Mouse (Mus musculus) adrenal gland, adult 2 months (tissue): Measurements from ENCODE around the gene Aen. TPM values are rescaled to one million over a fixed set of nuclear protein-coding genes. Genes with fewer than 3 reads are reported as not detected.

Experiments used
- DNase-seq: peaks from one replicate; pipeline ENCODE4 v3.0.0; 2021
- microRNA-seq, 2 experiments: library from miRNA; unstranded; fragments of <30 nt; microRNA quantifications; one replicate each; pipeline ENCODE4 v1.2.0; 2021
- polyA plus RNA-seq: library from polyadenylated mRNA; depleted of rRNA; stranded (reverse); fragments of >200 nt; gene quantifications from 2 replicates; pipeline ENCODE4 v1.2.3, GENCODE M21; 2012; rRNA removed
- total RNA-seq, 2 experiments: library from RNA; stranded (reverse); gene quantifications; 2 replicates each; pipeline ENCODE4 v1.2.3; 2021

Gene Aen
- total and polyA plus RNA-seq, 3 experiments = 33.3 to 41.4 (median 36.7) TPM

GRCm38 (mm10) chr7:78938957-78939602, 43.4 kb downstream of the Aen start:
- DNase-seq = no peak

GRCm38 (mm10) chr7:78940971-78941370, 45.3 kb downstream of the Aen start:
- DNase-seq = no peak

GRCm38 (mm10) chr7:78942544-78942943, 46.9 kb downstream of the Aen start:
- DNase-seq = no peak

- no peak for DNase-seq
Observed at GRCm38 (mm10) chr7:78953886-78954572, 58.4 kb downstream of the Aen start.

GRCm38 (mm10) chr7:78954619-78955018, 59.0 kb downstream of the Aen start:
- no peak for DNase-seq

GRCm38 (mm10) chr7:78955086-78955485, 59.4 kb downstream of the Aen start:
- no peak for DNase-seq

- no peak for DNase-seq
Observed at GRCm38 (mm10) chr7:78958499-78959073, 62.9 kb downstream of the Aen start.

Small RNA genes within 50 kb of the gene (microRNA-seq; reads per million reads assigned to microRNA genes)
- gene Mir7-2 = 48.0 to 148 reads per million in 2 experiments

Other genes with a start within 250 kb of the Aen start
- 10 to 100 TPM; 23.5 to 25.6 TPM for gene Ntrk3, start 157.8 kb upstream of the Aen start, total RNA-seq
- 22.5 and 36.7 TPM in 2 replicates for gene Ntrk3, start 157.8 kb upstream of the Aen start, polyA plus RNA-seq
- gene Mrps11, start 112.7 kb upstream of the Aen start, total RNA-seq = 100 to 1,000 TPM in 1 of 2 experiments, 10 to 100 TPM in 1; 84.2 to 116 TPM
- gene Mrps11, start 112.7 kb upstream of the Aen start, polyA plus RNA-seq = 69.0 and 77.7 TPM in 2 replicates
- 10 to 100 TPM; 39.3 to 52.6 TPM for gene Mrpl46, start 112.3 kb upstream of the Aen start, total RNA-seq
- gene Mrpl46, start 112.3 kb upstream of the Aen start, polyA plus RNA-seq = 11.6 and 13.5 TPM in 2 replicates
- 10 to 100 TPM; 13.0 to 13.3 TPM for gene Det1, start 48.6 kb upstream of the Aen start, total RNA-seq
- 14.0 and 14.4 TPM in 2 replicates for gene Det1, start 48.6 kb upstream of the Aen start, polyA plus RNA-seq
- 10 to 100 TPM in 1 of 2 experiments, 1 to 10 TPM in 1; 5.7 to 12.1 TPM for gene Isg20, start 17.6 kb downstream of the Aen start, total RNA-seq
- 6.9 and 9.5 TPM in 2 replicates for gene Isg20, start 17.6 kb downstream of the Aen start, polyA plus RNA-seq
- gene Acan, start 157.6 kb downstream of the Aen start, total RNA-seq = 10 to 100 TPM in 1 of 2 experiments, 1 to 10 TPM in 1; 1.4 to 21.7 TPM
- gene Acan, start 157.6 kb downstream of the Aen start, polyA plus RNA-seq = 0.44 and 2.5 TPM in 2 replicates
- gene Hapln3, start 235.2 kb downstream of the Aen start, total RNA-seq = 1 to 10 TPM in 1 of 2 experiments, under 1 TPM in 1; 0.63 to 1.0 TPM
- 1.5 and 2.2 TPM in 2 replicates for gene Hapln3, start 235.2 kb downstream of the Aen start, polyA plus RNA-seq